Mouse (Mus musculus): Measurements from ENCODE around the gene Pltp.

The Pltp gene

DNA sequence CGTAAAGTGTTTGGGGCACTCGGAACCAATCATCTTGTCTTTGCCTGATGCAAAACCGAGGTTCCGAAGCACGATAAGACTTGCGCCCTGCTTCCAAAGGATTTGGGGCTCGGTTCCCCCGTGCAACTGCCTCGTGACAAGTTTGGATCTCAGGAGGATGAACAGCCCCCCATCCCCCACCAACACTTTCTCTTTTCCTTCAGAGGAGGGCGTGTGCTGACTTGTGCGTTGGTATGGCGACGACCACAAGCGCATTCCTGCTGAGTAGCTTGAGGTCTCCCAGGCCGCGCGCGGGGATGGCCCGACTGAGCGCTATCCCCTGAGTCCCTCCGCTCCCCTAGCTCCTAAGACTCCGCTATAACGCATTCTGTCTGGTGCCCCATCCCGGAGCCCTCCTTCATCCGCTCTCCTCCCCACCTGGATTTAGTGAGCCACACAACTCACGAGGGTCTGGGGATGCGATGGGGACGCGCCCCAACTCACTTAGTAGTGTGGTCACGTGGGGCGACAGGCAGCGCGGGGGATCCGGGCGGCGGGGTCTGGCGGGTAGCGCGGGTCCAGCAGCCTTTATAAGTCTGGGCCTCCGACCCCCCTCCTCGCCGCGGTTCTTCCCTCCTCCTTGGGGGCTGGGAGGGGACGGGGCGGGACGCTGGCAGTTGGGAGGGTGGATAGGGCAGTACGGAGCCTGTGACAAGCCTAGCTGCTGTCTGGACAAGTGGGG is at the start of gene Pltp:
Gene Pltp, minus strand, starts transcription at position 611 of the 721 bp plus-strand sequence.
- DNase-seq (ENCODE audit: low spot score in 2 of 2), result no peak

DNA sequence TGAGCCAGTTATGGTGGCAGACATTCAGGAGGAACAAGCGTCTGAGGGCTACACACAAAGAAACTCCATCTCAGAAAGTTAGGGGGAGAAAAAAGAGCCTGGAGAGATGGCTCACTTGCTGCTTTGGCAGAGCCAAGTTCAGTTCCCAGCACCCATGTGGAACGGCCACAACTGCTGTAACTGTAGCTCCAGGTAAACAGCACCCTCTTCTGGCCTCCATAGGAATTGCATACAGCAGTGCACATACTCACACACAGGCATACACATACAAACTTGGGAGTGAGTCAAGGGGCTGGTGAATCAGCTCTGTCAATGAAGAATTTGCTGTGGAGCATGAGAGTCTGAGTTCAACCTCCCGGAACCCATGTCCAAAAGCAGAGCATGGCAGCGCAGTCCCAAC is 48.6 kb upstream of the Pltp start:
- no peak for DNase-seq (ENCODE audit: low spot score in 2 of 2)

- DNase-seq (ENCODE audit: low spot score in 2 of 2), result no peak
These were observed 46.0 kb upstream of the Pltp start for GRCm38 (mm10) chr2:164903496-164903895.

GRCm38 (mm10) chr2:164901380-164901779 is 43.9 kb upstream of the Pltp start:
- no peak for DNase-seq (ENCODE audit: low spot score in 2 of 2)

GRCm38 (mm10) chr2:164899723-164900459 is 42.4 kb upstream of the Pltp start:
- DNase-seq (ENCODE audit: low spot score in 2 of 2), result no peak

GRCm38 (mm10) chr2:164899034-164899433 is 41.5 kb upstream of the Pltp start:
- DNase-seq (ENCODE audit: low spot score in 2 of 2), result no peak

DNA sequence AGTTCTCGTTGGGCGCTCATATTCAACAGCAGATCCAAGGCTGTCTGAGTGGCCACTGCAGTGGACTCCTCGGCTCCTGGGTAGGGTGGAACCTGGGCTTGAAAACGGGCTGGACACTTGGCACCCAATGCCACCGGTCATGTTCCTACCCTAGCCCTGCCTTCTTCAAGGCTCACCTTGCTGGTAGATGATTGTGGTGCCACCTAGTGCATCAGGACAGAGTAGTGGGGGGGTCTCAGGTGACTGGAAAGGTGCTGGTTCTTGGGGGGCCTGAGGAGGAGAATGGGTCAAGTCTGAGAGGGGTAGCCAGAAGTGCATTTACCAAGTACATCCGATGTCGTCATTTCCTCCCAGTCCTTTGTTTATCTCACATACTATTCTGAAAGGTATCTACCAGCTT is 40.5 kb upstream of the Pltp start:
- DNase-seq (ENCODE audit: low spot score in 2 of 2), result peak in 1 of 2 experiments; percentile 50

- no peak for DNase-seq (ENCODE audit: low spot score in 2 of 2)
These were observed 38.4 kb upstream of the Pltp start for GRCm38 (mm10) chr2:164895885-164896284.

DNA sequence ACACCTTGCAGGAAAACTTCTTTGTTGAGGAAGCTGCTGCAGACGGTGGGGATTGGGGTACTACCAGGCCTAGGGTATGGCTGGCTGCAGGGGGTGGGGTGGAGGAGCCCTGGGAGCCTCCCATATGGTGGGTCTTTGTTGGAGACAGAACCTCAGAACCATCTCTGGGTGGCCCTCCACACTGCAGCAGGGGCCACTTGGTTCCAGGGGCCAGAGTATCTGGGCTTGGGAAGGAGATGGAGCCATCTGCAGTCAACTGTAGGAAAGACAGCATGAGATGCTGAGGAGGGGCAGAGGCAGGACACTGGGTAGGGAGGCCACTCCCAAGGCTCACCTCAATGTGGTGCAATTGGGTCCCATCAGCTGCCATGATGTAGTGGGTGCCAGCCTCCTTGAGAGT is 37.1 kb upstream of the Pltp start:
- no peak for DNase-seq (ENCODE audit: low spot score in 2 of 2)

- DNase-seq (ENCODE audit: low spot score in 2 of 2), result no peak
These were observed 36.5 kb upstream of the Pltp start for GRCm38 (mm10) chr2:164894048-164894447.

GRCm38 (mm10) chr2:164892696-164893216 is 35.2 kb upstream of the Pltp start:
- DNase-seq (ENCODE audit: low spot score in 2 of 2), result no peak

DNA sequence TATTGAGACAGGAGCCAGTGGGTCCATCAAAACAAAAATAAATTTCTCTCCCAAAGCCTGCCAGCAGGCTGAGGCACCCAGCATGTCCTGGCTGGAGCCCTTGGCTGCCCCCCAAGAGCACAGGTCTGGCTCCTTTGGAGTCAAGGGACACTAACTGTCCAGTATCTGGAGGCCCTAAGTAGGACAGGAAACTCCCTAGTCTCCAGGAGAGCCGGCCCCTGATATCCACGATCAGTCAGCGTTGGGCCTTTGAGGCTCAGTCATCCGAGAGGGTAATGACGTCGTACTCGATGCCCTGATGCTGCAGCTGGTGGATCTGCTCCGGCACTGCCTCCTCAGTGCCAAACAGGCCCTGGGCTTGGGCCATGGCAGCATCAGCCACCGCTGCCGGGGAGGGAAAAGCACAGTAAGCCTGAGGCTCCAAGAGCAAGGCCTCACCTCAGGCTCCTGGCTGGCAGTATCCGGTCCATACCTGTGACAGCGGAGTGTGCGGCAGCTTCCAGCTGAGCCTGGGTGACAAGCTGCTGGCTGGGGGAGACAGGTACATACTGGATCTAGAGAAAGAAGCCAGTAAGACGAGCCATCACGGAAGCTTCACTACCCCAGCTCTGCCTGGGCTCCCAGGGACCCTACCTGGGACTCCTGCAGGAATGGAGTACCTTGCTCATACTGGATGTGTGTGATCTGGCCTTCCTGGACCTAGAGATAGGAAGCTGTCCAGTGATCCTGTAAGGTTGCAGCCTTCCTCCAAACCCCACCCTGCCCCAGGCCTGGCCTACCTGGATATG is 34.6 kb upstream of the Pltp start:
- no peak for DNase-seq (ENCODE audit: low spot score in 2 of 2)

DNA sequence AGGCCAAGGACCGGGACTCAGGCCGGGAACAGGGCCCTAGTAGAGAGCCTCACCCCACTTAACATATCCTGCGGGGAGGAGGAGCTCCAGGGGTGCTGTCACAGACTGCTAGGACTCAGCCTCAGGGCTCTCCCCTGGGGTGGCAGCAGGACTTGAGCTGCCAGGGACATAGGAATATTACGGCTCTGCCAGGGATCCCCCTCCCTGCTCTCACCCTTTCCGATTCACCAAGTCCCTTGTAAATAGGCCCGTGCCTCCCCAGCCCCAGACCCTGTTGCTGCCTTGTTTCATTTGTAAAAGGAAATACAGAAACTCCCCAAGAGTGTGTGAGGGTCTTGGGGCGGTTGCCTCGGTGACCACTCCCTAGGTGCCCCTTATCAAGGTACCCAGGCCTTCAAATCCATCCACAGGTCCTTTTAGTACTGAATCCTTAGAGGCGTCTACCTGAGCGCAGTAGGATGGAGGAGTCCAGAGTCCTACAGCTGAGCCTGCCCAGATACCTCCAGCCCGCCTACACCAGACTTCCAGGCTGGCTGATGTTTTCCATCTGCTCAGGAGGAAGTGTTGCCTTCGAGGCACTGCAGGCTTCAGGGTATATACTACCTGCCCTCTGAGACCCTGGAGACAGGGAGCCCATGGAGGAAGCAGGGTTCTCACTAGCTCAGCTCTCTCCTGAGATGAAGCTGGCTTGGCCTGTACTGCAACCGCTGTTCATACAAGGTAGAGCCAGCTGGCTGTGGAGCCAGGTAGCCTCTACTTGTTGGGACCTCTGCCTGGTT is 33.7 kb upstream of the Pltp start:
- no peak for DNase-seq (ENCODE audit: low spot score in 2 of 2)

DNA sequence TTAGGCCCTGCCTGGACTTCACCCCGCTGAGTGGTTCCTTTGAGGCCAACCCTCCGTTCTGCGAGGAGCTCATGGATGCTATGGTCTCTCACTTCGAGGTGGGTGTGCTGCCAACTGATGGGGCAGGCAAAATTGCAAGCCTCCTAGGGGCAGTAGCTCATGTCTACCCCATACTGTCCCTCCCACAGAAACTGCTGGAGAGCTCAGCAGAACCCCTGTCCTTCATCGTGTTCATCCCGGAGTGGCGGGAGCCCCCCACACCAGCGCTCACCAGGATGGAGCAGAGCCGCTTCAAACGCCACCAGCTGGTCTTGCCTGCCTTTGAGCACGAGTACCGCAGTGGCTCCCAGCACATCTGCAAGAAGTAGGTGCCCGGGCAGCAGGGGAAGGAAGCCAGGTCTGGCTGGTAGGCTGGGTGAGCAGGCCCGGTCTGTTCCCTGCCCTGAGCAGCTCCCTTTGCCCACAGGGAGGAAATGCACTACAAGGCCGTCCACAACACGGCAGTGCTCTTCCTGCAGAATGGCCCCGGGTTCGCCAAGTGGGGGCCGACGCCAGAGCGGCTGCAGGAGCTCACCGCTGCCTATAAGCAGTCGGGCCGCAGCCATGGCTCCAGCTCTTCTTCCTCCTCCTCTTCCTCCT is 33.0 kb upstream of the Pltp start:
- DNase-seq (ENCODE audit: low spot score in 2 of 2), result no peak

DNA sequence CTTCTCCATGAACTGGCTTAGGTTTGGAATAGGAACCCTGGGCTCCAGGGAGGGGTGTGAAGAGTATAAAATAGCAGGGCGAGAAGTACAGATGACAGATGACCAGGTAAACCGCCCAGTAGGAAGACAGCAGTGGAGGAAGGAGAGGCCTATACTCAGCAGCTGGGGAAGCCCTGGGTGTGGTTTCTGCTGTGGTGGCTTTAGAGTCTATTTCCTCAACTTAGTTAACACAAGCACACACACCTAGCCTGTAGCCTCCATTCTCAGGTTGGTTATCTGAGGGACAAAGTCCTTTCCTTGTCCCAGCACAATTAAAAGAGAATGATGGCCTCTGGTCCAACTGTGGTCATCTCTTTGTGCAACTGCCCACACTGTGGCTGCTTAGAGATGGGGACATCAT is 32.4 kb upstream of the Pltp start:
- DNase-seq (ENCODE audit: low spot score in 2 of 2), result no peak

DNA sequence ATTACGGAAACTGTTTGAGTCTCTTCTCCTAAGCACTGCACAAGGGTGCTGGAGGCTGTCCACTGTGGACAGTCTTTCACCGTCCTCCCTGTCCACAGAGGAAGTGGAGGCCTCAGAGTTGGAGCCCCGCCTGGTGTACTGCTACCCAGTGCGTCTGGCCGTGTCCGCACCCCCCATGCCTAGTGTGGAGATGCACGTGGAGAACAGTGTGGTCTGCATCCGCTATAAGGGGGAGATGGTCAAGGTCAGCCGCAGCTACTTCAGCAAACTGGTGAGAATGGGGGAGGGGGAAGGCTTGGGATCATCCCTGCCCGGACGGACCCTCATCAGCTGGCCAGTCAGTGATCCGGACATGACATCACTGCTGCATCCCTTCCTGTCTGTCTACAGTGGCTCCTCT is 31.5 kb upstream of the Pltp start:
- no peak for DNase-seq (ENCODE audit: low spot score in 2 of 2)

- DNase-seq (ENCODE audit: low spot score in 2 of 2), result no peak
These were observed 29.1 kb upstream of the Pltp start for GRCm38 (mm10) chr2:164886617-164887016.

GRCm38 (mm10) chr2:164885788-164886187 is 28.3 kb upstream of the Pltp start:
- DNase-seq (ENCODE audit: low spot score in 2 of 2), result no peak

- peak in 1 of 2 experiments; percentile 57 for DNase-seq (ENCODE audit: low spot score in 2 of 2)
These were observed 25.1 kb upstream of the Pltp start for GRCm38 (mm10) chr2:164882619-164883018.

DNA sequence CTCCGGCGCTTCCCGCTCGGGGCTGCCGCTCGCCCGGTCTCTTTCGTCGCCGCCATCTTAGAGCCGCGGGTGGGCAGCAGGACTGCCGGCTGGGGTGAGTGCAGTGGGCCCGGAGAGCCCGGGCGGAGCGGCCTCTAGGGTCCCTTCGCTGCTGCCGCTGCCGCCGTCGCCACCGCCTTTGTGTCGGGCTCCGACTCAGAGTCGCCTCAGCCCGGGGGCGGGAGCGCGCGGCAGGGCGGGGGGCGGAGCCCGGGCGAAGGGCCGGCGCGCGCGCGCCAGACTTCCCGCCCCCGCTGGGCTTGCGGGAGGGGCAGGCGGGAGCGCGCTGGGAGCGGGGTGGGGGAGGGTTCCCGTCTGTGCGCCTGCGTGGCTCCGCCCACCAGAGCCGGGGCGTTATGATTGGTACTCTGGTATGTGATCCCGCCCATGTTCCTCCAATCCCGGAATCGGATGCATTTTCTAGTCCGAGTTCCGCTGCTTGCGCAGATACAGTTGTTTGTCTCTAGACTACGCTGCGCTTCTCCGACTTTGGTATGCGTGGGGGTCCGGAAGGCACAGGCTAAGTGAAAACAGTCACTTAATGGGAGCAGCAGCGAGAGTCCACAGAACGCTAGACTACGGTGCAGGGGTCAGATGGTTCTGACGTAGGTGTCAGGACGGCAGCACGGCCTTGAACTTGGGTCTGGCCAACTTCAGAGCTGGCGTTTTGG is 22.2 kb upstream of the Pltp start:
- DNase-seq (ENCODE audit: low spot score in 2 of 2), result peak; percentile 96 to 97

Data from spleen, postnatal 10 days (tissue).